Mouse (Mus musculus): Measurements from ENCODE around the gene Cyp4x1.

The Cyp4x1 gene

DNA sequence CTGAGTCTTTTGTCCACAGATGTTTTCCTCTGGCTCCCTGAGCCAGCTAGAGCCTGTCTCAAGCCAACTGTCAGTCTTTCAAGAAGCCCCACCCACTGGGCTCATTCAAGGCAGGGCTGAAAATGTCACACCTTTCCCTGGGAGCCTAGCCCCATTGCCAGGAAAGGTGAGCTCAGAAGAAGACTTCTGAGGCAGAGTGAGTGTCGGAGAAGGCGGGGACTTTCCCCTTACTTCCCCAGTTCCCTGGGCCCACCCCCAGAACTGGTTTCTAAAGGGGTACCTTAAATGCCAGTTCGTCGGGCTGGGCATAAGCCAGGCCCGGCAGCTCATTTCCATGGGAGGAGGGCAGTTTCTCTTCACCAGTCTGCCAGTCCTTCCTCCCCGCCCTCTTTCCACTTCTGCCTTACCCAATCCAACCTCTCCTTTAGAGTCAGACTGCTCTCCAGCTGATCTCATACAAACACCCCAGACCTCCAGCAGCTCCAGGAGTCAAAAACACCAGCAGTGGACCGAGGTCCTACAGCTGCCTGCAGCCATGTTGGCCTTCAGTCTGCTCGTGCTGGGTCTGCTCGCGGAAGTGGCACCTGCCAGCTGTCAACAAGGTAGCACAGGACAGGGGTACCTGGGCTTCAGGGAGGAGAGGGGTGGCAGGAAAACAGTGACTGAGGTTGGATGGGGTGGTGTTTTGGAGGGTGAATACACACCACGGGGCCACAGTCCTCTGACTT lies 45.3 kb downstream of the Cyp4x1 start, which contains the start of gene Pdzk1ip1:
TSS of gene Pdzk1ip1 (plus strand) at position 98 of the 728 bp plus-strand sequence.
- WGBS, result 46% methylated on average over 11 of the region's 11 CpGs

DNA sequence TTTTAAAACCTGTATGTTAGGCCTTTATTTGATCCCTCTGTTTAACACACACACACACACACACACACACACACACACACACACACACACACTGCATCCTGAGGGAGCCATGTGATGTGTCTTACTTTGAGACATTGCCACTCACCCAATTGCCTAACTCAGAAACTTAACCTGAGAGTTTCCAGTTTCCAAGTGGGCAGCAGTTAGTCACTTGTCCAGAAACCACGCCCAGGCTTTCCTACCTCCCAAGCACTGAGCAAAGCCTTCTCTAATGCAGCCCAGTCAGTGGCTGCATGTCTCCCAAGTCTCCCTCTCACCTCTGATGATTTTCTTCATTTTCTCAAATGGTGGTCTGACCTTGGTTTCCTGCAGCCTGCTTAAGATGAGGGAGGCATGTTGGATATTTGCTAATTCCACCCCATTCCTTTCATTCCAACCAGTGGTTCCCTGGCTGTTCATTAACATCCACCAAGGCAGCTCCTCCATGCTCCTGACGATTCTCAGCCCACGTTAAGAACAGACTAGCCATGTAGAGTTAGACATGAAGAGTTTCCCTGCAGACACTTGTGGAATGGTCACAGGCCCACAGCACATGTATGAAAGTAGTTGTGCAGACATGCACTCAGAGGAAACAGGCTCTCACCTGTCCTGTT lies 47.2 kb downstream of the Cyp4x1 start:
- WGBS, result 83% methylated on average over 3 of the region's 3 CpGs

- WGBS, result 70% methylated on average over 4 of the region's 4 CpGs
Observed at GRCm38 (mm10) chr4:115086257-115086656, 47.8 kb downstream of the Cyp4x1 start.

GRCm38 (mm10) chr4:115085522-115086095 lies 48.5 kb downstream of the Cyp4x1 start:
- WGBS, result 22% methylated on average over 6 of the region's 6 CpGs

DNA sequence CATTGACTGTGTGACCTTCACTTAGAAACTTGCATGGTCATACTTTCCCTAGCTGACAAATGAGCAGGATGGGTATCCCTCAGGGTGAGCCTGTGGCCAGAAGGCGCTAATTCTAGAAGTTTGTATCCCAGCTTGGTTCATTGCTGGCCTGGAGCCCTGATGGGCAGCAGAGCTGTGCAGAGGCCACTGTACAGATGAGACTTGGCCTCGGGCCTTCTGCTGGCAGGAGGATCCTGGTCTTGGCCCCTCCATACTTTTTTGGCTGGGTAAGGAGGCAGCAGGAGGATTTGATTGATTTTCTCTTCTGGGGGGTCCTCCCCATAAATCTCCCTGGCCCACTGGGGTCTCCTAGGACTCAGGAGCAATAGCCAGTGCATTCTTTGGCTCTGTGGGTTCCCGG lies 51.0 kb downstream of the Cyp4x1 start:
- WGBS, result 80% methylated on average over 3 of the region's 3 CpGs

GRCm38 (mm10) chr4:115079821-115080349 lies 54.2 kb downstream of the Cyp4x1 start:
- 49% methylated on average over 5 of the region's 5 CpGs for WGBS

DNA sequence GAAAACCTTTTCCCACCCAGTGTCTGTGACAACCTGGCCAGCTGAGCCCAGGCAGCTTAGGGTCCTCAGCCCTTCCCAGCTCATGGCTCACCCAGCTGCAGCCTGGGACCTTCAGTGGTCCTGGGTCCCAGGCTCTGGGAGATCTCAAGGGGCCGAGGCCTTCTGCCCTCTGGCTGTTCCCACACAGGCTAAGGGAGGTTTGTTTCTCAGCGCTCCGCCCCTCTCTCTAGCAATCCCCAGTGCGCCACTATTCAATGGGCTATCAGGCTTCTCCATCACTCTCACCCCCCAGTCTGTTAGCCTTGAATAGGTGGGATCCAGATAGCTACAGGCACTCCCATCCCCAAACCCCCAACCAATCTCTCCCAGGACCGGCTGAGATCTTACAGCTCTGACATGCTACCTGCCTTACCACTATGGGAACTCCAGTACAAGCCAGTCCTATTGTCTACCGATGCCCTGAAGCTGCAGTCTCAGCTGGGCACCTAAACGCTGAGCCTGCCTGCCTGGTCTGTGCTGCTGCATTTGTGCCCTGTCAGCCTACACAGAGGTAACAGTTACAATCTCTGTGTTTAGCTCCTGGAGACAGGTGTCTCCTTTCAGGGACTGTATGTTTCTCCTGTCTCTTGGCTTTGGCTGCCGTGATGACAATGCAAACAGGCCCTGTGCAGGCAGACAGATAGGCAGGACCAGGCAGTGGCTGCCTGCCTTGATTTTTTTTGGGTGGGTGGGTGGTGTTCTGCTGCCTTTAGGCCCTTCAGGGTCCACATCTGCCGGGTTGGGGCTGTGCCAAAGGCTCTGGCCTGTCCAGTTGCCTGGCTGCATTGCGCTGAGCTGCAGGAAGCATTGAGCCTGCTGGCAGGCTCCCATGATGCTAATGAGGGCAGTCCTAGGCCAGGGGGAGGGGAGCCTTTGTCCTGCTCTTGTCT lies 54.9 kb downstream of the Cyp4x1 start:
- 64% methylated on average over 10 of the region's 10 CpGs for WGBS

DNA sequence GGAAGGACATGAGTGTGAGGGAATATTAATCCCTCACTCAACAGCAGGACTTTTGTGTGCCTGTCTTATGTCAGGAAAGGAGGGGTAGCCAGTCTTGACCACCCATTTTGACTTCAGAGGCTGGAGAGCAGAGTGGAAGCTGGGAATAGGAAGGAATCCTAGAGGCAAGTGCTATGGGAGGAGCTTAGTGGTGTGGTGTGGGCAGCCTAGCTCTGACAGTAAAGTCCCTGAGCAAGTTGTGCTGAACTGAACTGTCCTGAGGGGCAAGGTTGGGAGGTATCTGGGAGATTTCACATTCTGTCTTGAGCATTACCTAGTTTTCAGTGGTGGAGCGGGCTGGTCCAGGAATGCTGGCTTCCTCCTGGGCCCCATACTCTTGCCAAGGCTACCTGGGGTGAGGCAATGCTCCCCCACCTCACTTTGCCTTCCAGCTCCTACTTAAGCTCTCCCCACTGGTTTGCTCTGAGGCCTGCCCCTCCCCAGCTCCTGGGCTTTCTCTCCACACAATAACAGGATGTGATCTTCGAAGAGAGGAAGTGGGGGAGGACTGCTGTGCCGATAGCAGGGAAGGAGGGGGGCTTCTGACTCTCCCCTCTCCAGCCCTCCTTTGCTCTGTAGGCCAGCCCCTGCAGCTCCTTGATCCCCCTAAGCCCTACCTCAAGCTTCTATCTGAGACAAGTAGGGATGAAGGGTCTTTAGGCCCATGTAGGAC lies 58.7 kb downstream of the Cyp4x1 start:
- 54% methylated on average over 3 of the region's 3 CpGs for WGBS

GRCm38 (mm10) chr4:115074789-115075188 lies 59.3 kb downstream of the Cyp4x1 start:
- WGBS, result 89% methylated on average over 1 of the region's 1 CpGs

- 58% methylated on average over 1 of the region's 1 CpGs for WGBS
Observed at GRCm38 (mm10) chr4:115071668-115072067, 62.4 kb downstream of the Cyp4x1 start.

DNA sequence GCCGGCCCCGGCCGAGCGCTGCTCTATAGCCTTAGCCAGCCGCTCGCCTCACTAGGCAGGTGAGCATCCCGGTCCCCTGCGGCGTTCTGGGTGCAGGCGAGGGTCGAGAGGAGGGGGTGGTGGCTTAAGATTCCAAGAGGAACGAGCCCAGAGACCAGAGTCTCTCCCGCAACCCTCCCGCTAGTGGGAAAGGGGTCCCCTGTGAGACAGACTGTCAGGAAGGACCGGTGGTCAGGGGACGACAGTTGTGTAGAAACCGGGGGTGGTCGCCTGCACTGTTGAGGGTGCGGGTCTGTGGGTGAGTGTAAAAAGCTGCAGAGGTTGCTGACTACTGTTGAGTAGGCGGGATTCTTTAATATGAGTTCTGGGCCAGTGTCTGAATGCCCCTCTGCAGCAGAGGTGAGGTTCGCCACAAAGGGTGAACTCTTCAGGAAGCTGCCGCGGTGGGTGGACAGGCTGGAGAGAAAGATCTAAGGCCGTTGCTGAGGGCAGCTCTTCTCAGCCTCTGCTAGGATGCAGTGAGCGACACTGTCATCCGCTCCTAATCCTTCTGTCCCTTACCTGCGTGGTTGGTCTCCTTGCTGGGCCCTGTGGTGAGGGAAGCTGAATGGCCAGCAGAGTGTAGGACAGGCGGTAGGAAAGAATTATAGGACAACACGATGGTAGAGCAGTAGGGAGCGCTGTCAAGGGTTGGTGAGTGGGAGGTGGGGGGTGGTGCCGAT lies 70.4 kb downstream of the Cyp4x1 start:
- WGBS, result 5% methylated on average over 31 of the region's 31 CpGs

- under 1% methylated on average over 58 of the region's 58 CpGs for WGBS
Observed at GRCm38 (mm10) chr4:115062875-115063517, 71.1 kb downstream of the Cyp4x1 start.

GRCm38 (mm10) chr4:115062540-115062874 lies 71.6 kb downstream of the Cyp4x1 start:
- WGBS, result 9% methylated on average over 9 of the region's 9 CpGs

- WGBS, result 47% methylated on average over 3 of the region's 3 CpGs
Observed at GRCm38 (mm10) chr4:115060753-115061152, 73.3 kb downstream of the Cyp4x1 start.

DNA sequence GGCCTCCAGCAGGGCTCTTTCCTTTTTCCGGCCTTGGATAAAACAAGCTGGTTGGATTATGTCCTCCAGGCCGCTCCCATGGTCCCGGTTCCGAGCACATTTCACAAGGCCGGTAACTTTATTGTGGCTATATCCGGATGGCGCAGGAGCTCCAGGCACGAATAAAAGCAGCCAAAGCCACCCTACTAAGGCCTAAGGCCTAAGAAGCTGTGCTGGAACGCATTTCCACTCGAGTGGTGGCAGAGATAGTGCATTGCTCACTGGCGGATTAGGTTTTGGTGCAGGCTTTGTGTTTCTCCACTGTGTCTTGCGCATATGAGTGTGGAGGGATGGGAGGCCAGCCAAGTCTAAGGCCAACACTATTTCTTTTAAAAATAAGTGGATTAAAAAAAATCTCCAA lies 74.2 kb downstream of the Cyp4x1 start:
- WGBS, result 57% methylated on average over 12 of the region's 12 CpGs

- WGBS, result 9% methylated on average over 23 of the region's 23 CpGs
Observed at GRCm38 (mm10) chr4:115058871-115059590, 75.0 kb downstream of the Cyp4x1 start.

- whole genome bisulfite sequencing, result 3% methylated on average over 20 of the region's 20 CpGs
Observed at GRCm38 (mm10) chr4:115058317-115058761, 75.7 kb downstream of the Cyp4x1 start.

- 2% methylated on average over 33 of the region's 33 CpGs for WGBS
Observed at GRCm38 (mm10) chr4:115057674-115058316, 76.3 kb downstream of the Cyp4x1 start.

Measured in cerebral cortex, adult 2 months (tissue).